Mouse (Mus musculus): ENCODE results near the gene Snap25.

GRCm38 (mm10) chr2:136798887-136799430 is 85.7 kb downstream of the Snap25 start:
- TF ChIP-seq CHD2 (IDR thresholded peaks at IDR 0.05; ENCODE audit: low read depth, low read length): no peak
- no peak for TF ChIP-seq ZC3H11A (IDR thresholded peaks at IDR 0.05; ENCODE audit: borderline replicate concordance, low read depth, low read length)
- TF ChIP-seq HCFC1 (IDR thresholded peaks at IDR 0.05; ENCODE audit: borderline replicate concordance, insufficient read depth, low read length): no peak
